In the genomic region with DNA sequence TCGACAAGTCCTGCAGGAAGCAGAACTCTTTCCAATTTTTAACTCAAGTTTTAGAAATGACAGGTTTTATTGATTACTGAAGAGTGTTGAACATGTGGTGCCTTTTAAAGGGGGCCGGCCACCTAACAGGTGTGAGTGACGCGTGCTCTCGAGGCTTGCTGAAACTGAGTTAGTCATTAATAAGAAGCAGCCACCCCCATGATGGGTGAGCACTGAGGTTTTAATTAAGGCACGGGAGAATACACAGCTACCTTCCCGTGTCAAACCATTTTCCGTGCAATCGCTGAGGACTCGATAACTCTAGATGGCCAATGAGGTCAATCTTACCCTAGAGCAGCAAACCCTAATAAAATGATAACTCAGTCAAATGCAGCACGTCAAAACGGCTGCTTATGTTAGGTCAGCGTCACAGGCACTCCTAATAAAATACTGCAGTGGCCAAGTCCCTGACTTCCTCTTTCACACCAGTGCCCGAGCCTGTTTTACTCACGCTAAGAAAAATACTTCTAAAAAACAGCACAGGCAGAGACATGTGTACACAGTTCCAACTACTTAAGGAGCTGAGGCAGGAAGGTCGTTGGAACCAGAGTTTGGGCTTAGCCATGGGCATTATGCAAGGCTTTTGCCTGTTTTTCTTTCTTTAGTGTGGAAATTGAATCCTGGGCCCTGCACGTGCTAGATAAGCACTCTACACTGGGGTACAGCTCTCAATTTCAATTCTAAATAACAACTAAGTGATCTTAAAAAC, we compare ENCODE assay signal across 12 mouse cellular contexts. TPM values are rescaled to one million over a fixed set of nuclear protein-coding genes. Genes with fewer than 3 reads are reported as not detected.
DNase-seq lines count a peak whose midpoint lies in the region; ATAC-seq and TF ChIP-seq lines count a peak whose summit lies in the region.
"Had no signal": no experiment of that assay in that cellular context is flagged by ENCODE, and none has a peak within 500 bp of the region (broad histone marks: within the 10 kb centered on the region; RNA-seq: fewer than 3 reads in every experiment).

No protein-coding gene starts in this region.

- H3K4me3 ChIP-seq in lung, postnatal 0 days (ENCODE audit: low read depth, low read length): no peak overlapping the region
- peak overlapping the region; percentile 15 for H3K4me3 ChIP-seq in bone marrow macrophage, adult 2 months (ENCODE audit: insufficient read depth, low read length)
- H3K4me3 ChIP-seq in myocyte: no peak overlapping the region
- H3K4me3 ChIP-seq: forebrain, embryonic 15.5 days had no signal

- no peaks in the 10 kb centered on the region for H3K27me3 ChIP-seq in lung, postnatal 0 days (replicated peaks; ENCODE audit: insufficient read depth, low read length)
- no peaks in the 10 kb centered on the region for H3K27me3 ChIP-seq in myocyte (ENCODE audit: control insufficient read depth, insufficient read depth, insufficient read length)
- H3K27me3 ChIP-seq: forebrain, embryonic 15.5 days had no signal

- peaks cover 12% of the 10 kb centered on the region; the same call in 1 of the 2 replicates for H3K4me1 ChIP-seq in lung, postnatal 0 days (ENCODE audit: insufficient read depth, low read depth, low read length)
- H3K4me1 ChIP-seq in bone marrow macrophage, adult 2 months (ENCODE audit: control insufficient read depth, insufficient read depth, low read length): peaks cover 37% of the 10 kb centered on the region

- no peak overlapping the region for H3K9ac ChIP-seq in lung, postnatal 0 days (replicated peaks; ENCODE audit: low read depth)
- H3K9ac ChIP-seq: forebrain, embryonic 15.5 days had no signal

- DNase-seq in lung, postnatal 0 days (ENCODE audit: low spot score): peak; percentile 29
- DNase-seq in lung, postnatal 4 days: no peak
- DNase-seq in kidney, postnatal 25 days: peak; percentile 31 to 63
- no peak for DNase-seq in right cerebral cortex, postnatal 14 days
- DNase-seq: cerebellum, postnatal 14 days; gastrocnemius, postnatal 14 days; right cerebral cortex, postnatal 25 days had no signal

- no peak overlapping the region for H3ac ChIP-seq in myocyte (ENCODE audit: control insufficient read depth, insufficient read length)

- WGBS in lung, postnatal 0 days: 72% methylated on average over 17 of the region's 17 CpGs

- H3K9me3 ChIP-seq in lung, postnatal 0 days (ENCODE audit: low read length): no peaks in the 10 kb centered on the region
- H3K9me3 ChIP-seq: forebrain, embryonic 15.5 days had no signal

- no peak for ATAC-seq in lung, postnatal 0 days
- no peak for ATAC-seq in megakaryocyte-erythroid progenitor cell, adult 5-6 weeks (replicated peaks; ENCODE audit: low FRiP score, low TSS enrichment, poor library complexity, severe bottlenecking)
- ATAC-seq: forebrain, embryonic 15.5 days; inflammation-experienced regulatory T-cells, adult 6 months had no signal

- TF ChIP-seq CTCF in lung, postnatal 0 days (IDR thresholded peaks at IDR 0.05): no peak
- no peak for TF ChIP-seq CTCF in bone marrow macrophage, adult 2 months (IDR thresholded peaks at IDR 0.05; ENCODE audit: low read depth, low read length)

- no peak overlapping the region for H3K27ac ChIP-seq in lung, postnatal 0 days (ENCODE audit: low read length)
- H3K27ac ChIP-seq in bone marrow macrophage, adult 2 months (ENCODE audit: insufficient read depth, low read depth, low read length): peak overlapping the region; percentile 69
- H3K27ac ChIP-seq: forebrain, embryonic 15.5 days had no signal

- H3K4me2 ChIP-seq in lung, postnatal 0 days (replicated peaks; ENCODE audit: low read depth, low read length): no peak overlapping the region
- peak overlapping the region; percentile 9 for H3K4me2 ChIP-seq in myocyte (ENCODE audit: low read depth)
- H3K4me2 ChIP-seq: forebrain, embryonic 15.5 days had no signal

- peaks cover 23% of the 10 kb centered on the region; the same call in 1 of the 2 replicates for H3K36me3 ChIP-seq in lung, postnatal 0 days (ENCODE audit: insufficient read depth, low read length)
- H3K36me3 ChIP-seq in myocyte (ENCODE audit: control insufficient read depth, insufficient read depth): no peaks in the 10 kb centered on the region

- H3K79me2 ChIP-seq in myocyte (ENCODE audit: control insufficient read depth, insufficient read depth): no peaks in the 10 kb centered on the region

- no peak for TF ChIP-seq EP300 in lung, postnatal 0 days (IDR thresholded peaks at IDR 0.05)

- no peak for TF ChIP-seq POLR2A in bone marrow macrophage, adult 2 months (IDR thresholded peaks at IDR 0.05; ENCODE audit: borderline replicate concordance, low read depth, low read length)
- TF ChIP-seq POLR2A in myocyte (IDR thresholded peaks at IDR 0.05; ENCODE audit: insufficient read length, low read depth): no peak

TF ChIP-seq in myocyte, 11 proteins besides CTCF, POLR2A, EP300 and RAD21:
- no peak for TF ChIP-seq TCF3 (IDR thresholded peaks at IDR 0.05; ENCODE audit: insufficient read length, low read depth)
- no peak for TF ChIP-seq POLR2AphosphoS2 (IDR thresholded peaks at IDR 0.05; ENCODE audit: insufficient read length, low read depth)
- no peak for TF ChIP-seq USF1 (IDR thresholded peaks at IDR 0.05; ENCODE audit: low read depth)
- TF ChIP-seq SRF (IDR thresholded peaks at IDR 0.05; ENCODE audit: control insufficient read depth, insufficient read length, low read depth): no peak
- TF ChIP-seq CEBPB (IDR thresholded peaks at IDR 0.05; ENCODE audit: insufficient read depth, poor library complexity, severe bottlenecking): no peak
- no peak for TF ChIP-seq REST (IDR thresholded peaks at IDR 0.05; ENCODE audit: insufficient read depth, insufficient read length)
- TF ChIP-seq E2F4 (IDR thresholded peaks at IDR 0.05; ENCODE audit: insufficient read depth): no peak
- TF ChIP-seq MYOD1 (IDR thresholded peaks at IDR 0.05; ENCODE audit: control insufficient read depth in 1 of 3, insufficient read length in 2 of 3, low read depth in 2 of 3): no peak
- TF ChIP-seq TCF12 (IDR thresholded peaks at IDR 0.05; ENCODE audit: insufficient read depth, poor library complexity, severe bottlenecking): no peak
- no peak for TF ChIP-seq MYOG (IDR thresholded peaks at IDR 0.05; ENCODE audit: control insufficient read depth in 1 of 3, insufficient read depth in 1 of 3, insufficient read length in 2 of 3, low read depth in 2 of 3)
- TF ChIP-seq MAX (IDR thresholded peaks at IDR 0.05; ENCODE audit: low read depth): no peak

RNA-seq across cellular contexts. Expression of a gene that starts 3.2 kb away (rescaled TPM):
- polyA plus RNA-seq in lung, postnatal 0 days (2015; fragmentation: Nextera tagmentation; extraction: Ambion mirVana): 16.4 and 17.2 TPM in 2 replicates
- 19.1 and 25.3 TPM in 2 replicates for polyA plus RNA-seq in bone marrow macrophage, adult 2 months (2012; ENCODE audit: insufficient read depth, insufficient read length, missing spikeins)
- polyA plus RNA-seq in myocyte (2012; fragmentation: generic; extraction: Trizol): 2.9 TPM
- 7.6 and 19.5 TPM in 2 replicates for total RNA-seq in megakaryocyte-erythroid progenitor cell, adult 5-6 weeks (2014; fragmentation: Nextera tagmentation)
- 14.9 and 16.2 TPM in 2 replicates for total RNA-seq in megakaryocyte-erythroid progenitor cell, adult 5-6 weeks (2017)

RNA-seq across cellular contexts. Expression of a gene that starts 18.6 kb away (rescaled TPM):
- 91.2 and 95.5 TPM in 2 replicates for polyA plus RNA-seq in lung, postnatal 0 days (2015; fragmentation: Nextera tagmentation; extraction: Ambion mirVana)
- 63.4 and 72.7 TPM in 2 replicates for polyA plus RNA-seq in bone marrow macrophage, adult 2 months (2012; ENCODE audit: insufficient read depth, insufficient read length, missing spikeins)
- 53.8 TPM for polyA plus RNA-seq in myocyte (2012; fragmentation: generic; extraction: Trizol)
- 75.7 and 89.2 TPM in 2 replicates for total RNA-seq in megakaryocyte-erythroid progenitor cell, adult 5-6 weeks (2014; fragmentation: Nextera tagmentation)
- total RNA-seq in megakaryocyte-erythroid progenitor cell, adult 5-6 weeks (2017): 127 and 139 TPM in 2 replicates

RNA-seq across cellular contexts. Expression of a gene that starts 37.8 kb away (rescaled TPM):
- polyA plus RNA-seq in lung, postnatal 0 days (2015; fragmentation: Nextera tagmentation; extraction: Ambion mirVana): 4.4 and 4.6 TPM in 2 replicates
- not detected in 2 replicates for polyA plus RNA-seq in bone marrow macrophage, adult 2 months (2012; ENCODE audit: insufficient read depth, insufficient read length, missing spikeins)
- polyA plus RNA-seq in myocyte (2012; fragmentation: generic; extraction: Trizol): 0.34 TPM
- total RNA-seq in megakaryocyte-erythroid progenitor cell, adult 5-6 weeks (2014; fragmentation: Nextera tagmentation): not detected in 2 replicates
- total RNA-seq in megakaryocyte-erythroid progenitor cell, adult 5-6 weeks (2017): not detected in 2 replicates

Comparison
In these comparisons a context has a peak if more than half of its experiments do, and no peak if none do; other contexts are left out.
1. DNase-seq: peak in lung, postnatal 0 days (single experiment) and kidney, postnatal 25 days (2 of 2); none in lung, postnatal 4 days (0 of 2) and right cerebral cortex, postnatal 14 days (single experiment).